Mouse (Mus musculus) CH12.LX (cell line): ENCODE data around the gene Safb. TPM values are rescaled to one million over a fixed set of nuclear protein-coding genes. Genes with fewer than 3 reads are reported as not detected.
"Not testable (repeated sequence)": the region's sequence is repeated elsewhere in the genome, so short reads cannot be mapped to it uniquely, and the experiment has no call there.

Experiments used
- DNase-seq: peaks from one replicate; pipeline ENCODE4 v3.0.0-alpha.2; 2013; ENCODE audit errors: extremely low read depth
- H3K27ac ChIP-seq: 2 replicates; pipeline ENCODE4 v1.5.1; 2012; ENCODE audit warnings: low read depth, mild to moderate bottlenecking, control low read depth, moderate library complexity; ENCODE audit not compliant: insufficient read depth
- H3K27me3 ChIP-seq: replicated peaks from 2 replicates; pipeline ENCODE3; 2012; ENCODE audit warnings: inconsistent platforms
- H3K36me3 ChIP-seq, 2 experiments: replicated peaks in 1 of 2; 2 replicates each; pipeline versions ENCODE3 to v1.6.1; 2012; ENCODE audit warnings: inconsistent platforms in 1 of 2, low read length in 1 of 2, mild to moderate bottlenecking in 1 of 2, mixed read lengths in 1 of 2, moderate library complexity in 1 of 2; ENCODE audit not compliant: control insufficient read depth in 1 of 2, insufficient read depth in 1 of 2
- H3K4me1 ChIP-seq, 2 experiments: 2 replicates each; pipeline ENCODE4 v1.6.1; 2012; ENCODE audit warnings: inconsistent platforms in 1 of 2, moderate library complexity in 1 of 2; ENCODE audit not compliant: insufficient read depth in 2 of 2, control insufficient read depth in 1 of 2
- H3K4me2 ChIP-seq: 2 replicates; pipeline ENCODE4 v1.6.1; 2012; ENCODE audit warnings: low read depth, mild to moderate bottlenecking, control low read depth; ENCODE audit not compliant: poor library complexity, insufficient read depth, severe bottlenecking
- H3K4me3 ChIP-seq, 3 experiments: fragments of 150-350 bp in 1 of 3; sonication (generic) in 1 of 3; replicated peaks in 1 of 3; 2 replicates each; pipeline versions ENCODE3 to v1.5.1; 2011 to 2012; ENCODE audit warnings: low read depth in 2 of 3, low read length in 2 of 3, mild to moderate bottlenecking in 2 of 3, moderate library complexity in 2 of 3, control low read depth in 1 of 3, improper control_type of control experiment in 1 of 3, inconsistent platforms in 1 of 3, mixed read lengths in 1 of 3; ENCODE audit not compliant: poor library complexity in 1 of 3
- H3K79me2 ChIP-seq: replicated peaks from 2 replicates; pipeline ENCODE4 v1.6.1; 2012; ENCODE audit warnings: mild to moderate bottlenecking, moderate library complexity; ENCODE audit not compliant: control insufficient read depth, poor library complexity, insufficient read depth, severe bottlenecking; ENCODE audit errors: extremely low read depth
- H3K9ac ChIP-seq: 2 replicates; pipeline ENCODE4 v1.6.1; 2012; ENCODE audit warnings: low read depth, mild to moderate bottlenecking, control low read depth, moderate library complexity; ENCODE audit not compliant: insufficient read depth
- H3K9me3 ChIP-seq: replicated peaks from 2 replicates; pipeline ENCODE3; 2012; ENCODE audit warnings: low read length, inconsistent platforms, mixed read lengths
- BHLHE40 ChIP-seq: IDR thresholded peaks from 2 replicates; pipeline ENCODE4 v1.6.1; 2011; ENCODE audit warnings: mild to moderate bottlenecking, low read depth, low read length, improper control_type of control experiment
- CHD1 ChIP-seq: IDR thresholded peaks from 2 replicates; pipeline ENCODE4 v1.6.1; 2012; ENCODE audit warnings: low read depth, low read length, improper control_type of control experiment, inconsistent platforms
- CTCF ChIP-seq, 2 experiments: IDR thresholded peaks in 1 of 2; conservative IDR thresholded peaks in 1 of 2; 2 replicates each; pipeline ENCODE4 v1.5.1; 2011 to 2012; ENCODE audit warnings: low read depth in 2 of 2, low read length in 2 of 2, improper control_type of control experiment in 1 of 2, inconsistent platforms in 1 of 2, mild to moderate bottlenecking in 1 of 2, moderate library complexity in 1 of 2
- ELF1 ChIP-seq: IDR thresholded peaks from 2 replicates; pipeline ENCODE4 v1.6.1; 2014; ENCODE audit warnings: low read depth, mild to moderate bottlenecking, inconsistent platforms, low read length, improper control_type of control experiment
- GABPA ChIP-seq: IDR thresholded peaks from 2 replicates; pipeline ENCODE4 v1.6.1; 2012; ENCODE audit warnings: low read depth, low read length, improper control_type of control experiment, inconsistent platforms; ENCODE audit not compliant: insufficient replicate concordance
- HCFC1 ChIP-seq: IDR thresholded peaks from 2 replicates; pipeline ENCODE4 v1.6.1; 2012; ENCODE audit warnings: low read depth, mild to moderate bottlenecking, inconsistent platforms, low read length, improper control_type of control experiment
- IRF4 ChIP-seq: IDR thresholded peaks from 2 replicates; pipeline ENCODE4 v1.6.1; 2014; ENCODE audit warnings: low read depth, mild to moderate bottlenecking, inconsistent platforms, low read length, improper control_type of control experiment
- JUN ChIP-seq: IDR thresholded peaks from 2 replicates; pipeline ENCODE4 v1.6.1; 2011; ENCODE audit warnings: low read depth, mild to moderate bottlenecking, low read length, improper control_type of control experiment, moderate library complexity; ENCODE audit not compliant: insufficient read depth
- KAT2A ChIP-seq: IDR thresholded peaks from 2 replicates; pipeline ENCODE4 v1.6.1; 2012; ENCODE audit warnings: low read length, improper control_type of control experiment, inconsistent platforms; ENCODE audit not compliant: insufficient replicate concordance
- MAFK ChIP-seq: IDR thresholded peaks from 2 replicates; pipeline ENCODE4 v1.6.1; 2011; ENCODE audit warnings: low read length, improper control_type of control experiment; ENCODE audit not compliant: insufficient replicate concordance
- MAX ChIP-seq: IDR thresholded peaks from 2 replicates; pipeline ENCODE4 v1.6.1; 2011; ENCODE audit warnings: low read length, improper control_type of control experiment
- MEF2A ChIP-seq: IDR thresholded peaks from 2 replicates; pipeline ENCODE4 v1.6.1; 2014; ENCODE audit warnings: low read depth, mild to moderate bottlenecking, inconsistent platforms, low read length, improper control_type of control experiment, borderline replicate concordance
- MXI1 ChIP-seq: IDR thresholded peaks from 2 replicates; pipeline ENCODE4 v1.6.1; 2011; ENCODE audit warnings: mild to moderate bottlenecking, low read depth, low read length, improper control_type of control experiment
- MYC ChIP-seq: IDR thresholded peaks from 2 replicates; pipeline ENCODE4 v1.6.1; 2011; ENCODE audit warnings: low read depth, mild to moderate bottlenecking, improper control_type of control experiment, low read length
- NELFE ChIP-seq: IDR thresholded peaks from 2 replicates; pipeline ENCODE4 v1.6.1; 2011; ENCODE audit warnings: low read depth, low read length, improper control_type of control experiment
- NRF1 ChIP-seq: IDR thresholded peaks from 2 replicates; pipeline ENCODE4 v1.6.1; 2014; ENCODE audit warnings: low read depth, mild to moderate bottlenecking, inconsistent platforms, low read length, improper control_type of control experiment, moderate library complexity
- PAX5 ChIP-seq: IDR thresholded peaks from 2 replicates; pipeline ENCODE4 v1.6.1; 2012; ENCODE audit warnings: low read length, inconsistent platforms, mixed read lengths
- POLR2A ChIP-seq: IDR thresholded peaks from 2 replicates; pipeline ENCODE4 v1.6.1; 2011; ENCODE audit warnings: low read depth, mild to moderate bottlenecking, improper control_type of control experiment, low read length
- POLR2AphosphoS2 ChIP-seq: IDR thresholded peaks from 2 replicates; pipeline ENCODE4 v1.6.1; 2011; ENCODE audit warnings: low read depth, low read length, improper control_type of control experiment
- RAD21 ChIP-seq: IDR thresholded peaks from 2 replicates; pipeline ENCODE4 v1.6.1; 2011; ENCODE audit warnings: low read depth, mild to moderate bottlenecking, low read length, improper control_type of control experiment, moderate library complexity
- RCOR1 ChIP-seq: conservative IDR thresholded peaks from 2 replicates; pipeline ENCODE4 v1.6.1; 2012; ENCODE audit warnings: low read depth, mild to moderate bottlenecking, inconsistent platforms, low read length, improper control_type of control experiment
- SIN3A ChIP-seq: IDR thresholded peaks from 2 replicates; pipeline ENCODE4 v1.6.1; 2012; ENCODE audit warnings: low read length, improper control_type of control experiment, inconsistent platforms
- SMC3 ChIP-seq: IDR thresholded peaks from 2 replicates; pipeline ENCODE4 v1.6.1; 2011; ENCODE audit warnings: low read depth, low read length, improper control_type of control experiment
- TBP ChIP-seq: conservative IDR thresholded peaks from 2 replicates; pipeline ENCODE4 v1.6.1; 2011; ENCODE audit warnings: low read depth, low read length, improper control_type of control experiment
- TCF12 ChIP-seq: IDR thresholded peaks from 2 replicates; pipeline ENCODE4 v1.6.1; 2014; ENCODE audit warnings: low read depth, mild to moderate bottlenecking, inconsistent platforms, low read length, improper control_type of control experiment
- USF1 ChIP-seq: IDR thresholded peaks from 2 replicates; pipeline ENCODE4 v1.6.1; 2014; ENCODE audit warnings: low read depth, mild to moderate bottlenecking, inconsistent platforms, low read length, improper control_type of control experiment
- ZKSCAN1 ChIP-seq: IDR thresholded peaks from 2 replicates; pipeline ENCODE4 v1.6.1; 2012; ENCODE audit warnings: low read depth, inconsistent platforms, low read length, improper control_type of control experiment, borderline replicate concordance
- ZMIZ1 ChIP-seq: IDR thresholded peaks from 2 replicates; pipeline ENCODE4 v1.6.1; 2012; ENCODE audit warnings: low read depth, mild to moderate bottlenecking, inconsistent platforms, low read length, improper control_type of control experiment
- ZNF384 ChIP-seq: IDR thresholded peaks from 2 replicates; pipeline ENCODE4 v1.6.1; 2012; ENCODE audit warnings: low read depth, low read length, improper control_type of control experiment, inconsistent platforms
- dilution Hi-C: fragments of 300-500 bp; cut with MboI; formaldehyde crosslinking; loops from 2 replicates; pipeline ENCODE4 v1.14.3; 2020; ENCODE audit warnings: low sequenced_read_pairs; ENCODE audit not compliant: extremely low pct_unique_long_range_greater_than_20kb, extremely low pct_ligation_motif_present
- in situ Hi-C: fragments of 300-500 bp; cut with MboI; formaldehyde crosslinking; loops from 3 replicates; pipeline ENCODE4 v1.14.3; 2019; ENCODE audit warnings: low sequenced_read_pairs, low pct_ligation_motif_present, low pct_unique_long_range_greater_than_20kb, mixed read lengths
- polyA plus RNA-seq: library from polyadenylated mRNA; unstranded; fragments of >175 nt; gene quantifications from 2 replicates; pipeline ENCODE4 v1.2.1, GENCODE M21; 2012; ENCODE audit warnings: low read depth; ENCODE audit not compliant: insufficient read length
- total RNA-seq, 2 experiments: library from RNA; depleted of rRNA; stranded (reverse); fragments of 300-350 nt in 1 of 2; fragments of >200 nt in 1 of 2; gene quantifications; 2 replicates each; pipeline ENCODE4 v1.2.3; 2012 to 2014

The Safb gene
- total and polyA plus RNA-seq, 3 experiments: 25.4 to 135 (median 75.9) TPM

DNA sequence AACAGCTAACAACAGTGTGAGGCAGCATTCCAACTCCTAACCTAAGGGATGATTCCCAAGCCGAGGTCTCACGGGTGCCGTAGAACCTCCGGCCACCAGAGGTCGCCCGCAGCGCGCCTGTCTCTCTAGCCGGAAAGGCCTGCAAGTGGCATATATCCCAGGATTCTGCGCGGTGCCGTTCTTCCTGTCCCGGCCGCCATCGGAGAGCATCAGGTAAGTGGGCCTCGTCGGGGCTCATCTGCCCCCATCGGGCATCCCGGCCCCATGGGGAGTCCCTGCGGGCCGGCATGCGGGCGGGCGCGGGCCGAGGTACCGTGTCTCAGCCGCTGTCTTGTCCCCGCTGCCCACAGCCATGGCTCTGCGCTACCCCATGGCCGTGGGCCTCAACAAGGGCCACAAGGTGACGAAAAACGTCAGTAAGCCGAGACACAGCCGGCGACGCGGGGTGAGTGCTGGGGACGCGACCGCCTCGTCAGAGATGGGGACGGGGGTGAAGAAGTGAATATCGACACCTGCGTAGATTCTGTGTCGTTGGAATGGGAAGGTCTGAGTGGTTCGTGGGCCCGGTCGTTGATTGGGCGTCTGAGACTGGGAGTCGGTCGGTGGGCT lies 28.7 kb downstream of the Safb start, which contains the start of gene Rpl36:
TSS of gene Rpl36 (plus strand) at position 181 of the 609 bp plus-strand sequence.
- peak within 1 kb of the TSS; percentile 85 for H3K27ac ChIP-seq
- no peaks in the 10 kb centered on the region for H3K27me3 ChIP-seq
- H3K9ac ChIP-seq: peak within 1 kb of the TSS; percentile 71
- no peaks in the 10 kb centered on the region for H3K9me3 ChIP-seq
- peaks cover 21 to 55% of the 10 kb centered on the region in 2 experiments for H3K4me1 ChIP-seq
- in situ Hi-C loops (no loop called here), dilution Hi-C loops (no loop called here)
- TF ChIP-seq MXI1 (peak; percentile 76), POLR2AphosphoS2 (peak; percentile 90; the same call in 1 of the 2 replicates), BHLHE40 (peak; percentile 14; the same call in 1 of the 2 replicates), NELFE (peak; percentile 97), TBP (peak; percentile 97), ZNF384 (no peak), ZKSCAN1 (no peak), MEF2A (peak; percentile 72; the same call in 1 of the 2 replicates), JUN (no peak), ELF1 (peak; percentile 90), CTCF (conservative IDR thresholded peaks at IDR 0.05 in 1 of 2, IDR thresholded peaks at IDR 0.05 in 1 of 2; ENCODE audit: low read depth in 2 of 2, low read length in 2 of 2) (peak; percentile 78 to 90), ZMIZ1 (peak; percentile 92), PAX5 (no peak), MAX (peak; percentile 71), IRF4 (peak; percentile 59; the same call in 1 of the 2 replicates), MAFK (no peak), SIN3A (peak; percentile 78), RAD21 (peak; percentile 9), TCF12 (peak; percentile 98), POLR2A (peak; percentile 95), KAT2A (peak; percentile 95), NRF1 (peak; percentile 83), CHD1 (no peak), RCOR1 (peak; percentile 52; the same call in 1 of the 2 replicates), SMC3 (no peak; the same call in 1 of the 2 replicates), HCFC1 (peak; percentile 93), MYC (peak; percentile 88; the same call in 1 of the 2 replicates), GABPA (peak; percentile 96), USF1 (no peak)
- H3K36me3 ChIP-seq: peaks cover 46 to 48% of the 10 kb centered on the region in 2 experiments
- H3K79me2 ChIP-seq: peaks cover 49% of the 10 kb centered on the region
- H3K4me3 ChIP-seq: peak within 1 kb of the TSS; percentile 70 to 84 (median 82)
- peak; percentile 86 for DNase-seq
- peak within 1 kb of the TSS; percentile 62 for H3K4me2 ChIP-seq

DNA sequence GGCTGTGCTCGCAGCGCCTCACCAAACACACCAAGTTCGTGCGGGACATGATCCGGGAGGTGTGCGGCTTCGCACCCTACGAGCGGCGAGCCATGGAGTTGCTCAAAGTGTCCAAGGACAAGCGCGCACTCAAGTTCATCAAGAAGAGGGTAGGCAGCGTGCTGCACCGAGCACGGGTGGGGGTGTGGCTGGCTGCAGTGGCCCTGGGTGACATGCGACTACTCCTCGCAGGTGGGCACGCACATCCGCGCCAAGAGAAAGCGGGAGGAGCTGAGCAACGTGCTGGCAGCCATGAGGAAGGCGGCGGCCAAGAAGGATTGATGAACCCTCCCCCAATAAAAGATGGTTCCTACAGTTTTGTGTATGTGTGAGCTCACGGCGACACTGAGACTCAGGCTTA lies 29.3 kb downstream of the Safb start:
- peak overlapping the region; percentile 71 for H3K9ac ChIP-seq
- H3K36me3 ChIP-seq: peaks cover 51 to 53% of the 10 kb centered on the region in 2 experiments
- peak overlapping the region; percentile 85 for H3K27ac ChIP-seq
- H3K9me3 ChIP-seq, dilution Hi-C loops, DNase-seq, in situ Hi-C loops, H3K27me3 ChIP-seq: not testable (repeated sequence)
- H3K4me3 ChIP-seq: peak overlapping the region; percentile 70 to 84 (median 82)
- peaks cover 43% of the 10 kb centered on the region for H3K79me2 ChIP-seq
- peak overlapping the region; percentile 62 for H3K4me2 ChIP-seq
- H3K4me1 ChIP-seq: peaks cover 21 to 51% of the 10 kb centered on the region in 2 experiments
